Mouse (Mus musculus) spleen, adult 2 months (tissue): ENCODE data around the gene Pcp4l1.

ENCODE experiments used
- CTCF ChIP-seq: fragments of 200-500 bp; IDR thresholded peaks from 2 replicates; pipeline ENCODE4 v1.5.1; 2011; ENCODE audit warnings: mild to moderate bottlenecking, inconsistent platforms; ENCODE audit not compliant: insufficient read depth, insufficient read length, insufficient replicate concordance; ENCODE audit errors: extremely low read depth
- POLR2A ChIP-seq: fragments of 200-500 bp; IDR thresholded peaks from 2 replicates; pipeline ENCODE4 v1.6.1; 2011; ENCODE audit warnings: low read depth, low read length, inconsistent platforms

DNA sequence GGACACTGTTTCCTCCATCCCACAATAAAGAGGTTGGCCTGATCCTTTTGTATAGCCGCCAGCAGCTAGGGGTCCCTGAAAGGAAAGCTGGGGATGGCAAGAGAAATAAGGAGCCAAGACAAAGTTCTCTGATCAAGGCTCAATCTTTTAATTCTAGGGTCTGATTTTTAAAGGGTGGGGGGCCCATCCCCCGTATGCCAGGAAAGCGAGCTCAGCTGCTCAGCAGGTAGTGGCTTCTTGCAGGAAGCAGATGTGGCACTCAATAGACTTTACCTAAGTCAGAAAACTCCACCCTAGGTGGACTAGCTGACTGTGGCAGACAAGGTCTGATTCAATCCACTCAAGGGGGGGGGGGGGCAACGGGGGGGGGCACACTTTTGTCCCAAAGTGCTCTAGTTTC is 30.7 kb upstream of the Pcp4l1 start:
- TF ChIP-seq POLR2A = no peak
- no peak for TF ChIP-seq CTCF
